Mouse (Mus musculus) limb, embryonic 14.5 days (tissue): Measurements from ENCODE around the gene Dnm2. TPM values are rescaled to one million over a fixed set of nuclear protein-coding genes. Genes with fewer than 3 reads are reported as not detected.

Experiments used
- ATAC-seq: fragments of 200-750 bp; cut with Nextera tagmentation; 2 replicates; pipeline ENCODE4 v1.8.0; 2017; ENCODE audit warnings: low read depth, moderate number of reproducible peaks, moderate TSS enrichment; ENCODE audit not compliant: low FRiP score
- DNase-seq: peaks from one replicate; pipeline ENCODE4 v3.0.0-alpha.2; 2015; ENCODE audit warnings: low spot score
- H3K27ac ChIP-seq: fragments of 300-500 bp; sonication (generic); replicated peaks from 2 replicates; pipeline ENCODE4 v1.5.1; 2014; ENCODE audit warnings: low read depth, mild to moderate bottlenecking, low read length, moderate library complexity, mixed read lengths
- H3K27me3 ChIP-seq: fragments of 300-500 bp; sonication (generic); 2 replicates; pipeline ENCODE4 v1.6.1; 2014; ENCODE audit warnings: low read length, mixed read lengths; ENCODE audit not compliant: control insufficient read depth, insufficient read depth
- H3K36me3 ChIP-seq: fragments of 300-500 bp; sonication (generic); 2 replicates; pipeline ENCODE4 v1.6.1; 2014; ENCODE audit warnings: mild to moderate bottlenecking, low read length, moderate library complexity, mixed read lengths; ENCODE audit not compliant: control insufficient read depth, insufficient read depth
- H3K4me1 ChIP-seq: fragments of 300-500 bp; sonication (generic); 2 replicates; pipeline ENCODE4 v1.6.1; 2014; ENCODE audit warnings: antibody characterized with exemption, low read length, mixed read lengths; ENCODE audit not compliant: control insufficient read depth, insufficient read depth
- H3K4me2 ChIP-seq: fragments of 300-500 bp; sonication (generic); replicated peaks from 2 replicates; pipeline ENCODE4 v1.6.1; 2014; ENCODE audit warnings: low read depth, mild to moderate bottlenecking, low read length, moderate library complexity; ENCODE audit not compliant: severe bottlenecking
- H3K4me3 ChIP-seq: fragments of 300-500 bp; sonication (generic); replicated peaks from 2 replicates; pipeline ENCODE4 v1.5.1; 2014; ENCODE audit warnings: low read length
- H3K9ac ChIP-seq: fragments of 300-500 bp; sonication (generic); 2 replicates; pipeline ENCODE4 v1.6.1; 2014; ENCODE audit warnings: mild to moderate bottlenecking, low read depth, low read length, moderate library complexity; ENCODE audit not compliant: severe bottlenecking
- H3K9me3 ChIP-seq: fragments of 300-500 bp; sonication (generic); 2 replicates; pipeline ENCODE4 v1.6.1; 2016; ENCODE audit warnings: low read length; ENCODE audit not compliant: control insufficient read depth
- POLR2A ChIP-seq: fragments of 200-500 bp; IDR thresholded peaks from 2 replicates; pipeline ENCODE4 v1.8.0; 2012; ENCODE audit warnings: inconsistent platforms, mild to moderate bottlenecking, moderate library complexity, borderline replicate concordance; ENCODE audit not compliant: insufficient read depth, insufficient read length; ENCODE audit errors: extremely low read depth
- WGBS: fragments of 180-500 bp; shearing (Covaris S2); extraction: QIAGEN DNeasy Blood & Tissue Kit; methylation state at CpG from one replicate; pipeline ENCODE4 v1.1.7; 2014; 5-methylcytosine and 5-hydroxymethylcytosine counted together
- polyA plus RNA-seq, 2 experiments: library from polyadenylated mRNA; depleted of rRNA in 1 of 2; stranded (reverse) in 1 of 2; unstranded in 1 of 2; fragments of >200 nt; fragmentation: Nextera tagmentation in 1 of 2; extraction: Ambion mirVana in 1 of 2; gene quantifications; 2 replicates each; pipeline versions ENCODE4 v1.2.1 to v1.2.3; 2012 to 2014

The Dnm2 gene
- polyA plus RNA-seq, 2 experiments = 62.6 to 68.3 TPM

- H3K4me3 ChIP-seq = no peak overlapping the region
- DNase-seq (no peak), ATAC-seq (no peak)
- 87% methylated on average over 7 of the region's 7 CpGs for WGBS
- TF ChIP-seq POLR2A = no peak
- H3K27ac ChIP-seq = no peak overlapping the region
- H3K9ac ChIP-seq = no peak overlapping the region
- H3K4me2 ChIP-seq = no peak overlapping the region
- H3K27me3 ChIP-seq = no peaks in the 10 kb centered on the region
- H3K36me3 ChIP-seq = peaks cover 15% of the 10 kb centered on the region
- no peaks in the 10 kb centered on the region for H3K4me1 ChIP-seq
- no peaks in the 10 kb centered on the region for H3K9me3 ChIP-seq
These were observed 31.7 kb downstream of the Dnm2 start for GRCm38 (mm10) chr9:21456246-21456929.

- no peaks in the 10 kb centered on the region for H3K9me3 ChIP-seq
- no peaks in the 10 kb centered on the region for H3K4me1 ChIP-seq
- no peak overlapping the region for H3K4me2 ChIP-seq
- WGBS = 87% methylated on average over 10 of the region's 10 CpGs
- no peak for TF ChIP-seq POLR2A
- ATAC-seq = no peak
- no peak overlapping the region for H3K9ac ChIP-seq
- no peak overlapping the region for H3K27ac ChIP-seq
- no peak for DNase-seq
- peaks cover 18% of the 10 kb centered on the region for H3K36me3 ChIP-seq
- H3K4me3 ChIP-seq = no peak overlapping the region
- H3K27me3 ChIP-seq = no peaks in the 10 kb centered on the region
These were observed 32.4 kb downstream of the Dnm2 start for GRCm38 (mm10) chr9:21456930-21457634.

- WGBS = 96% methylated on average over 3 of the region's 3 CpGs
- H3K9ac ChIP-seq = no peak overlapping the region
These were observed 34.1 kb downstream of the Dnm2 start for GRCm38 (mm10) chr9:21458821-21459220.

GRCm38 (mm10) chr9:21460400-21460940 lies 35.8 kb downstream of the Dnm2 start:
- no peaks in the 10 kb centered on the region for H3K4me1 ChIP-seq
- no peak overlapping the region for H3K4me2 ChIP-seq
- H3K27ac ChIP-seq = no peak overlapping the region
- H3K9ac ChIP-seq = no peak overlapping the region
- no peaks in the 10 kb centered on the region for H3K9me3 ChIP-seq
- peaks cover 20% of the 10 kb centered on the region for H3K36me3 ChIP-seq
- H3K27me3 ChIP-seq = no peaks in the 10 kb centered on the region
- WGBS = 88% methylated on average over 3 of the region's 3 CpGs
- no peak overlapping the region for H3K4me3 ChIP-seq
- DNase-seq (no peak), ATAC-seq (no peak)
- no peak for TF ChIP-seq POLR2A

More at GRCm38 (mm10) chr9:21458821-21459220, 34.1 kb downstream of the Dnm2 start:
- TF ChIP-seq POLR2A = no peak
- Histone ChIP-seq H3K4me2 (no peak overlapping the region), H3K4me3 (no peak overlapping the region), H3K4me1 (no peaks in the 10 kb centered on the region), H3K27ac (no peak overlapping the region), H3K36me3 (peaks cover 18% of the 10 kb centered on the region), H3K27me3 (no peaks in the 10 kb centered on the region), H3K9me3 (no peaks in the 10 kb centered on the region)
- ATAC-seq (no peak), DNase-seq (no peak)

- DNase-seq (no peak), ATAC-seq (no peak)
- Histone ChIP-seq H3K4me3 (no peak overlapping the region), H3K27ac (no peak overlapping the region), H3K9me3 (no peaks in the 10 kb centered on the region), H3K9ac (no peak overlapping the region), H3K4me1 (no peaks in the 10 kb centered on the region), H3K27me3 (no peaks in the 10 kb centered on the region), H3K4me2 (no peak overlapping the region), H3K36me3 (peaks cover 37% of the 10 kb centered on the region)
- TF ChIP-seq POLR2A = no peak
- WGBS = 77% methylated on average over 5 of the region's 5 CpGs
These were observed 38.5 kb downstream of the Dnm2 start for GRCm38 (mm10) chr9:21463138-21463590.
